Mouse (Mus musculus) thymus, postnatal 4 days (tissue): ENCODE measurements around the gene Dnajb4.
"Not testable (repeated sequence)": the region's sequence is repeated elsewhere in the genome, so short reads cannot be mapped to it uniquely, and the experiment has no call there.

Source experiments
- DNase-seq: peaks from one replicate; pipeline ENCODE4 v3.0.0; 2021

The Dnajb4 gene

GRCm38 (mm10) chr3:152208096-152208885 is 1.8 kb downstream of the Dnajb4 start:
- DNase-seq, result no peak

GRCm38 (mm10) chr3:152207156-152207555 is 2.9 kb downstream of the Dnajb4 start:
- no peak for DNase-seq

GRCm38 (mm10) chr3:152204577-152204976 is 5.5 kb downstream of the Dnajb4 start:
- DNase-seq, result peak; percentile 53

- DNase-seq, result peak; percentile 69
These were observed 6.1 kb downstream of the Dnajb4 start for GRCm38 (mm10) chr3:152203996-152204395.

- peak; percentile 53 for DNase-seq
These were observed 6.7 kb downstream of the Dnajb4 start for GRCm38 (mm10) chr3:152203411-152203810.

GRCm38 (mm10) chr3:152202942-152203341 is 7.2 kb downstream of the Dnajb4 start:
- no peak for DNase-seq

GRCm38 (mm10) chr3:152201651-152202050 is 8.5 kb downstream of the Dnajb4 start:
- DNase-seq, result peak; percentile 41

- no peak for DNase-seq
These were observed 8.9 kb downstream of the Dnajb4 start for GRCm38 (mm10) chr3:152201181-152201580.

GRCm38 (mm10) chr3:152199125-152199524 is 11.0 kb downstream of the Dnajb4 start:
- no peak for DNase-seq

GRCm38 (mm10) chr3:152197246-152197645 is 12.9 kb downstream of the Dnajb4 start:
- DNase-seq, result not testable (repeated sequence)

GRCm38 (mm10) chr3:152193635-152194097 is 16.4 kb downstream of the Dnajb4 start:
- DNase-seq, result peak; percentile 78

- no peak for DNase-seq
These were observed 16.9 kb downstream of the Dnajb4 start for GRCm38 (mm10) chr3:152193177-152193576.

- DNase-seq, result no peak
These were observed 17.7 kb downstream of the Dnajb4 start for GRCm38 (mm10) chr3:152192238-152192931.

GRCm38 (mm10) chr3:152191791-152192237 is 18.3 kb downstream of the Dnajb4 start:
- no peak for DNase-seq

GRCm38 (mm10) chr3:152190679-152191477 is 19.2 kb downstream of the Dnajb4 start:
- no peak for DNase-seq

GRCm38 (mm10) chr3:152189306-152189705 is 20.8 kb downstream of the Dnajb4 start:
- no peak for DNase-seq

- DNase-seq, result no peak
These were observed 24.0 kb downstream of the Dnajb4 start for GRCm38 (mm10) chr3:152186106-152186505.

- no peak for DNase-seq
These were observed 26.6 kb downstream of the Dnajb4 start for GRCm38 (mm10) chr3:152183522-152183921.

- no peak for DNase-seq
These were observed 29.5 kb downstream of the Dnajb4 start for GRCm38 (mm10) chr3:152180624-152181023.

- no peak for DNase-seq
These were observed 30.8 kb downstream of the Dnajb4 start for GRCm38 (mm10) chr3:152179285-152179684.

GRCm38 (mm10) chr3:152178816-152179215 is 31.3 kb downstream of the Dnajb4 start:
- DNase-seq, result no peak

GRCm38 (mm10) chr3:152172322-152172935 is 37.7 kb downstream of the Dnajb4 start:
- DNase-seq, result no peak

GRCm38 (mm10) chr3:152171862-152172261 is 38.2 kb downstream of the Dnajb4 start:
- DNase-seq, result no peak
